Mouse (Mus musculus) thymus, postnatal 10 days (tissue): Measurements from ENCODE around the gene Sec24d.

ENCODE experiments used
- DNase-seq, 2 experiments: peaks; one replicate each; pipeline ENCODE4 v3.0.0; 2021; ENCODE audit warnings: low spot score in 2 of 2

Sec24d gene

GRCm38 (mm10) chr3:123395611-123396010, 128.4 kb downstream of the Sec24d start:
- DNase-seq: no peak

DNA sequence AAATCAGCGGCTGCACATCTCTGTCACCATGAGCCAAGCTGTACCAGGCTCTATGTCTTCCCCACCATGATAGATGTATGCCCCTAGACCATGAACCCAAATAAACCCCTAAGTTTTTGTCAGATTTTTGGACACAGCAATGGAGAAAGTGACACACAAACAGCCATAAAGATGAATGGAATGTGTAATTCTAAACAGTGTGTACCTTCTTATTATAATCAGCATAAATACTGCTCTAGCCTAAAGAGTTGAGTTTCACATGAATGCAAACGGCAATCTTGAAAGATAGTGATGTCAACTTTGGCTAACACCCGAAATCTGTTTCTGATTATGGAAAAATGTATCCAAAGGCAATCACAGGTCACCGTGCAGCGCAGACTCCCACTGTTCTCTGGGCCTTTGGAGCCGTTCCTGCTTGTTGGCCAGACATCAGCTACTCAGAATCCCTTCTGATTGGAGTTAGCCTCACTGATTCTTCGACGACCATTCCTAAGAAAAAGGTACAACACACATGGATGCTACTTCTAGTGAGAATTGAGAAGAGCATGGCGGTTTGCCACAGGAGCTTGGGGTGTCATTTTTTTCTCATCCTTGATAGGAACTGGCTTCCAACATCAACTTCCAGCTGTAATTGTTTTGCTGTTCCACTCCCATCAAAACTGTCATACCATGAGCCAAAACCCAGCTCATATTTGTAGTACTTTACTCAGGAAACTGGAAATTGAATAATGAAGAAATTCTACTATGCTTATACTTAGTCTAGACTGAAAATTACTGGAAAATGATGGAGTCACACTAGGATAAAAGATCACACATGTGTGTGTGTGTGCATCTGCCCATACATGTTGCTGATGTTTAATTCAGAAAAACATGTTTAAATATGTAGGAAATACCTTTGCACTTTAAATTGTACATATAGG, 130.6 kb downstream of the Sec24d start:
- DNase-seq: no peak

DNA sequence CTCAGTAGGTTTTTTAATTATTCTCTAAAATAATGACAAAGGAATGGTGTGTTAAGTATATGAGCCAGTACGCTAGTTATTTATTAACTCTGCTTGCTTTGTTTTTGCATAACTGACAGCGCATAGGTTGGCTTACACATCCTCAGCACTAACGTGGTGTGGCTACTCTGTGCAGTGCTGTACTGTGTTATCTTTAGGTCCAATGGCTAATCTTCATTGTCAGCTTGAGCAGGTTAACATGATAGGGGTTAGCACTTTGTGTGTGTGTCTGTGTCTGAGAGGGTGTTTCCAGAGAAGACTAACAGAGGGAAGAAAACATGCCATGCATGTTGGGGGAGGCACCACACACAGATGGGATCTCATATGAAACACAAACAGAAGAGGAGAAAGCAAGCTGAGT, 137.7 kb downstream of the Sec24d start:
- no peak for DNase-seq

DNA sequence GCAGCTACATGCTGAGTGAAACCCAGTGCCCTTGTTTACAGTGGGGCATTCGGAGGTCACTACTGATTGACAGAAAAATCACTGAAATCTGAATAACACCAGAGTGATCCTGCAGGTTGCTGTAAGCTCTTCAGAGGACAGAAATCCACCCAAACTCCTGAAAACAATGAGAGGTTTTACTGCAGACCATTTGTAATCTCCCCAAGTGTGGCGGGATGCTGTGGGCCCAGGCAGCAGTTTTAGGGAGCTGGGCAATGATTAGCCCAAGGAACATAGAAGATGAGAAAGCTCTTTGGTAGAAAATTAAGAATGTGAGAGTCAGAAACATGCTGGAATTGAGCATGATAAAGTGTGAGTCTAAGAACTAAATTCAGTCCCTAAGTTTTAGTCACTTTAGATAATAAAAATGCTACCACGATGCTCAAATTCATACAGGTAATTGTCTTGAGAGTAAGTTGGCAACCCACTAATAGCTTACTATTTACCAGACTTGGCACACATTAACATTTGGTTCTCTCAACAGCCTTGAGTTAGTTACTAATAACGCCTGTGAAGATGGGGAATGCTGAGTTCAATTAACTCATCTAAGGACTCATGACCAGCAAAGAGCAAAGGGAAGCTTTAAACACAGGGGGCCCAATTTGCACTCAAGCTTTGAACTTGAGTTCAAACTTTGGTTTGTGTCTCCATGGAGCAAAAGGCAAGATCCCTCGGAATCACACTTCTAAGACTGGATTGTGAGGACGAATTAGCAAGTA, 144.7 kb downstream of the Sec24d start:
- DNase-seq: no peak

- no peak for DNase-seq
These were observed 145.9 kb downstream of the Sec24d start for GRCm38 (mm10) chr3:123413173-123413572.
